Comparison of ENCODE assay signal across 8 mouse cellular contexts in genomic region chr12:35981732-35982360, GRCm38 (mm10). TPM values are rescaled to one million over a fixed set of nuclear protein-coding genes. Genes with fewer than 3 reads are reported as not detected.
DNase-seq lines count a peak whose midpoint lies in the region; ATAC-seq lines count a peak whose summit lies in the region.
"Had no signal": no experiment of that assay in that cellular context is flagged by ENCODE, and none has a peak within 500 bp of the region (broad histone marks: within the 10 kb centered on the region; RNA-seq: fewer than 3 reads in every experiment).

No protein-coding gene starts in this region.

- H3K36me3 ChIP-seq in forebrain, embryonic 16.5 days (ENCODE audit: control insufficient read depth, insufficient read depth) = no peaks in the 10 kb centered on the region
- no peaks in the 10 kb centered on the region for H3K36me3 ChIP-seq in intestine, embryonic 14.5 days (ENCODE audit: control insufficient read depth, insufficient read depth, low read length)

- H3K9ac ChIP-seq in forebrain, embryonic 16.5 days (replicated peaks; ENCODE audit: low read depth, low read length) = no peak overlapping the region
- H3K9ac ChIP-seq in intestine, embryonic 14.5 days (ENCODE audit: low read length) = no peak overlapping the region

- no peaks in the 10 kb centered on the region for H3K27me3 ChIP-seq in forebrain, embryonic 16.5 days (replicated peaks; ENCODE audit: control insufficient read depth, insufficient read depth, low read length)
- H3K27me3 ChIP-seq in intestine, embryonic 14.5 days (replicated peaks; ENCODE audit: control insufficient read depth, insufficient read depth, low read length) = no peaks in the 10 kb centered on the region

- DNase-seq in brain, embryonic 18.5 days (ENCODE audit: low read depth, low spot score) = peak; percentile 22
- DNase-seq in intestine, embryonic 14.5 days (ENCODE audit: low spot score) = peak; percentile 61
- DNase-seq in lung, postnatal 25 days (ENCODE audit: low spot score) = peak; percentile 76
- DNase-seq in spleen, postnatal 4 days (ENCODE audit: low spot score in 2 of 2) = no peak
- no peak for DNase-seq in natural killer cell, adult 2 months (ENCODE audit: low spot score in 2 of 2)
- no peak for DNase-seq in B cell, adult 2 months

- H3K9me3 ChIP-seq in forebrain, embryonic 16.5 days (ENCODE audit: control insufficient read depth, low read length) = no peaks in the 10 kb centered on the region
- no peaks in the 10 kb centered on the region for H3K9me3 ChIP-seq in intestine, embryonic 14.5 days (ENCODE audit: control insufficient read depth, low read length)

- no peak overlapping the region for H3K4me3 ChIP-seq in forebrain, embryonic 16.5 days (replicated peaks; ENCODE audit: low read length)
- H3K4me3 ChIP-seq in intestine, embryonic 14.5 days (ENCODE audit: low read depth, low read length) = no peak overlapping the region
- H3K4me3 ChIP-seq: erythroblast, embryonic 14.5 days had no signal

- ATAC-seq in forebrain, embryonic 16.5 days = peak; percentile 95
- ATAC-seq in intestine, embryonic 14.5 days (replicated peaks; ENCODE audit: low FRiP score, low TSS enrichment, low read depth) = peak; percentile 92

- H3K27ac ChIP-seq in forebrain, embryonic 16.5 days (ENCODE audit: low read length) = no peak overlapping the region; the same call in 1 of the 2 replicates
- H3K27ac ChIP-seq in intestine, embryonic 14.5 days (ENCODE audit: low read depth) = no peak overlapping the region

- peaks cover 7% of the 10 kb centered on the region for H3K4me1 ChIP-seq in forebrain, embryonic 16.5 days (replicated peaks; ENCODE audit: control insufficient read depth, insufficient read depth, low read length)
- H3K4me1 ChIP-seq in intestine, embryonic 14.5 days (replicated peaks; ENCODE audit: control insufficient read depth, insufficient read depth, low read length) = 0 out of 2 replicates have a peak, but pooled peaks cover 8% of the 10 kb centered on the region

- WGBS in forebrain, embryonic 16.5 days = 21% methylated on average over 6 of the region's 6 CpGs
- WGBS in intestine, embryonic 14.5 days = 31% methylated on average over 6 of the region's 6 CpGs

- no peak overlapping the region for H3K4me2 ChIP-seq in forebrain, embryonic 16.5 days (ENCODE audit: low read length)
- H3K4me2 ChIP-seq in intestine, embryonic 14.5 days (ENCODE audit: low read length) = peak overlapping the region; percentile 20; the same call in 1 of the 2 replicates

RNA-seq across cellular contexts. Expression of gene Agr2, which starts 10.9 kb away (rescaled TPM):
- polyA plus RNA-seq in forebrain, embryonic 16.5 days (2015; fragmentation: Nextera tagmentation; extraction: Ambion mirVana) = not detected in 2 replicates
- 33.5 and 64.9 TPM in 2 replicates for polyA plus RNA-seq in intestine, embryonic 14.5 days (2014; fragmentation: Nextera tagmentation; extraction: Ambion mirVana)
- polyA plus RNA-seq: erythroblast, embryonic 14.5 days had no signal

RNA-seq across cellular contexts. Expression of gene Agr3, which starts 56.4 kb away (rescaled TPM):
- polyA plus RNA-seq in forebrain, embryonic 16.5 days (2015; fragmentation: Nextera tagmentation; extraction: Ambion mirVana) = not detected in 2 replicates
- polyA plus RNA-seq in intestine, embryonic 14.5 days (2014; fragmentation: Nextera tagmentation; extraction: Ambion mirVana) = not detected in 2 replicates
- polyA plus RNA-seq: erythroblast, embryonic 14.5 days had no signal

Comparison
In these comparisons a context has a peak if more than half of its experiments do, and no peak if none do; other contexts are left out.
1. DNase-seq: peak in brain, embryonic 18.5 days (single experiment), intestine, embryonic 14.5 days (single experiment) and lung, postnatal 25 days (single experiment); none in spleen, postnatal 4 days (0 of 2), natural killer cell, adult 2 months (0 of 2) and B cell, adult 2 months (0 of 2).
2. RNA of gene Agr2, which starts 10.9 kb away (polyA plus RNA-seq): 33.5 to 64.9 TPM in intestine, embryonic 14.5 days; not detected in forebrain, embryonic 16.5 days; every median in the first group is over 10 times any median in the second.